Mouse (Mus musculus): Measurements from ENCODE around the gene Snx15.

- TF ChIP-seq CTCF (IDR thresholded peaks at IDR 0.05; ENCODE audit: control insufficient read depth, insufficient read depth, insufficient replicate concordance, low read depth, low read length): no peak
- TF ChIP-seq POLR2A (IDR thresholded peaks at IDR 0.05; ENCODE audit: control insufficient read depth, low read depth, low read length): no peak
These were observed 4.2 kb upstream of the Snx15 start for GRCm38 (mm10) chr19:6132171-6132827.
